Mouse (Mus musculus) hindbrain, embryonic 10.5 days (tissue): ENCODE measurements around the gene Gm4858. TPM values are rescaled to one million over a fixed set of nuclear protein-coding genes. Genes with fewer than 3 reads are reported as not detected.

Experiments used
- DNase-seq: peaks from one replicate; pipeline ENCODE4 v3.0.0-alpha.2; 2017; ENCODE audit warnings: low spot score
- H3K27ac ChIP-seq: fragments of 300-500 bp; sonication (generic); 2 replicates; pipeline ENCODE4 v1.5.1; 2016; ENCODE audit warnings: mild to moderate bottlenecking, moderate library complexity
- H3K27me3 ChIP-seq: fragments of 300-500 bp; sonication (generic); 2 replicates; pipeline ENCODE4 v1.6.1; 2016; ENCODE audit warnings: mild to moderate bottlenecking; ENCODE audit not compliant: poor library complexity, insufficient read depth, severe bottlenecking
- H3K36me3 ChIP-seq: fragments of 300-500 bp; sonication (generic); 2 replicates; pipeline ENCODE4 v1.6.1; 2016; ENCODE audit warnings: mild to moderate bottlenecking, moderate library complexity
- H3K4me1 ChIP-seq: fragments of 300-500 bp; sonication (generic); replicated peaks from 2 replicates; pipeline ENCODE4 v1.6.1; 2016; ENCODE audit warnings: mild to moderate bottlenecking
- H3K4me3 ChIP-seq: fragments of 300-500 bp; sonication (generic); 2 replicates; pipeline ENCODE4 v1.5.1; 2016; ENCODE audit warnings: mild to moderate bottlenecking, moderate library complexity
- H3K9me3 ChIP-seq: fragments of 300-500 bp; sonication (generic); 2 replicates; pipeline ENCODE4 v1.6.1; 2016; ENCODE audit warnings: mild to moderate bottlenecking, moderate library complexity
- WGBS: fragments of 180-500 bp; shearing (Covaris S2); methylation state at CpG from one replicate; pipeline ENCODE4 v1.1.7; 2016; 5-methylcytosine and 5-hydroxymethylcytosine counted together
- polyA plus RNA-seq: library from polyadenylated mRNA; unstranded; fragments of >200 nt; fragmentation: Nextera tagmentation; extraction: Ambion mirVana; gene quantifications from 2 replicates; pipeline ENCODE4 v1.2.1, GENCODE M21; 2016

Gene Gm4858
- polyA plus RNA-seq, 1 experiment from 2014 or later: not detected

DNA sequence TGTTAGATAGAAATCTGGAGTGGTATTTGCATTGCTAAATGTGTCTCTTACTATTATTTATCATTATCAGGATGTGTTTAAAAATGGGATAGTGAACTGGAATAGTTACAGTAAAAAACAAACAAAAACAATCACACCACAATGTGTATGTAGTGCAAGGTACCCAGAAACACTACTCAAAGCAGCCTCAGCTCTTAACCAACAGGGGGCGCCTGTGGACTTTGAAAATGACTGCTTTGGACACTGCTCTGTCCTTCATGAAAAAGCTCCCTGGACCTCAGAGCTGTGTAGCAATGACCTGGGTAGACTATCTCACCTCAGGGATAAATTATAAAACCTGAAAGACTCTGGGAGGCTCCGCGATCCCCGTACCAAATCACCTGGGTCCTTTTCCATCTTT is 50.5 kb downstream of the Gm4858 start:
- Histone ChIP-seq H3K27me3 (no peaks in the 10 kb centered on the region), H3K4me1 (no peaks in the 10 kb centered on the region), H3K9me3 (no peaks in the 10 kb centered on the region), H3K27ac (no peak overlapping the region), H3K4me3 (no peak overlapping the region), H3K36me3 (no peaks in the 10 kb centered on the region)
- 48% methylated on average over 4 of the region's 4 CpGs for whole genome bisulfite sequencing
- DNase-seq: no peak

Other genes with a start within 250 kb of the Gm4858 start
- gene Kprp, start 241.6 kb upstream of the Gm4858 start, polyA plus RNA-seq: not detected in 2 replicates
- not detected in 2 replicates for gene Lce1l, start 217.5 kb upstream of the Gm4858 start, polyA plus RNA-seq
- not detected in 2 replicates for gene 2310050C09Rik, start 198.6 kb upstream of the Gm4858 start, polyA plus RNA-seq
- gene Lce3a, start 142.6 kb upstream of the Gm4858 start, polyA plus RNA-seq: not detected in 2 replicates
- not detected in 2 replicates for gene Lce3b, start 135.8 kb upstream of the Gm4858 start, polyA plus RNA-seq
- gene Lce3c, start 124.3 kb upstream of the Gm4858 start, polyA plus RNA-seq: not detected in 2 replicates
- gene Lce3d, start 111.4 kb upstream of the Gm4858 start, polyA plus RNA-seq: not detected in 2 replicates
- not detected in 2 replicates for gene Lce3e, start 101.8 kb upstream of the Gm4858 start, polyA plus RNA-seq
- not detected in 2 replicates for gene Lce3f, start 76.6 kb upstream of the Gm4858 start, polyA plus RNA-seq
- gene Crct1, start 53.1 kb upstream of the Gm4858 start, polyA plus RNA-seq: 0.24 and 0.60 TPM in 2 replicates
- gene Lce1m, start 49.8 kb upstream of the Gm4858 start, polyA plus RNA-seq: not detected in 2 replicates
- not detected in 2 replicates for gene Crnn, start 76.0 kb downstream of the Gm4858 start, polyA plus RNA-seq
- not detected in 2 replicates for gene Flg2, start 128.5 kb downstream of the Gm4858 start, polyA plus RNA-seq
- gene Flg, start 204.7 kb downstream of the Gm4858 start, polyA plus RNA-seq: not detected in 2 replicates